Mouse (Mus musculus) E14TG2a.4 (cell line): ENCODE data around the gene Wipf3.

Experiments used
- CTCF ChIP-seq: conservative IDR thresholded peaks from 2 replicates; pipeline ENCODE4 v1.5.1; 2014; ENCODE audit warnings: low read length
- NANOG ChIP-seq: IDR thresholded peaks from 2 replicates; pipeline ENCODE4 v1.6.1; 2014; ENCODE audit warnings: borderline replicate concordance, low read length, mixed read lengths
- POU5F1 ChIP-seq: IDR thresholded peaks from 2 replicates; pipeline ENCODE4 v1.6.1; 2014; ENCODE audit warnings: low read length, borderline replicate concordance

GRCm38 (mm10) chr6:54383893-54384524 lies 45.4 kb upstream of the Wipf3 start:
- TF ChIP-seq CTCF = no peak
- TF ChIP-seq POU5F1 = no peak
- TF ChIP-seq NANOG = no peak
